Mouse (Mus musculus) liver, embryonic 12.5 days (tissue): ENCODE measurements at regions not wholly inside any gene's neighbourhood (a gene's known extent, or its start where the extent isn't known, plus 50 kb on each side); places are given as distances from the start of the nearest gene placed in this dataset.
A peak's percentile ranks its signal among the peaks of the same experiment; 100 is the strongest.

Experiments
- ATAC-seq: fragments of 200-750 bp; cut with Nextera tagmentation; 2 replicates; pipeline ENCODE4 v1.8.0; 2017; ENCODE audit warnings: moderate number of reproducible peaks, mild to moderate bottlenecking, moderate library complexity
- H3K27ac ChIP-seq: fragments of 300-500 bp; sonication (generic); 2 replicates; pipeline ENCODE4 v1.5.1; 2016; ENCODE audit warnings: mild to moderate bottlenecking
- H3K27me3 ChIP-seq: fragments of 300-500 bp; sonication (generic); replicated peaks from 2 replicates; pipeline ENCODE4 v1.6.1; 2016; ENCODE audit warnings: mild to moderate bottlenecking, moderate library complexity
- H3K36me3 ChIP-seq: fragments of 300-500 bp; sonication (generic); 2 replicates; pipeline ENCODE4 v1.6.1; 2016; ENCODE audit warnings: mild to moderate bottlenecking, moderate library complexity
- H3K4me1 ChIP-seq: fragments of 300-500 bp; sonication (generic); 2 replicates; pipeline ENCODE4 v1.6.1; 2016
- H3K4me2 ChIP-seq: fragments of 300-500 bp; sonication (generic); 2 replicates; pipeline ENCODE4 v1.6.1; 2016; ENCODE audit warnings: mild to moderate bottlenecking, moderate library complexity
- H3K4me3 ChIP-seq: fragments of 300-500 bp; sonication (generic); 2 replicates; pipeline ENCODE4 v1.5.1; 2016; ENCODE audit warnings: mild to moderate bottlenecking, moderate library complexity
- H3K9ac ChIP-seq: fragments of 300-500 bp; sonication (generic); 2 replicates; pipeline ENCODE4 v1.6.1; 2016; ENCODE audit warnings: mild to moderate bottlenecking, moderate library complexity
- H3K9me3 ChIP-seq: fragments of 300-500 bp; sonication (generic); replicated peaks from 2 replicates; pipeline ENCODE4 v1.6.1; 2016; ENCODE audit warnings: mild to moderate bottlenecking, moderate library complexity
- WGBS: fragments of 180-500 bp; shearing (Covaris S2); methylation state at CpG from one replicate; pipeline ENCODE4 v1.1.7; 2016; ENCODE audit not compliant: insufficient replicate concordance; 5-methylcytosine and 5-hydroxymethylcytosine counted together

- 62% methylated on average over 5 of the region's 5 CpGs for WGBS
- Histone ChIP-seq H3K9ac (no peak overlapping the region), H3K4me1 (no peaks in the 10 kb centered on the region), H3K9me3 (no peaks in the 10 kb centered on the region), H3K36me3 (no peaks in the 10 kb centered on the region), H3K4me2 (no peak overlapping the region), H3K27ac (no peak overlapping the region), H3K27me3 (no peaks in the 10 kb centered on the region), H3K4me3 (no peak overlapping the region)
- no peak for ATAC-seq
Observed at GRCm38 (mm10) chr5:47115882-47116281, 867.1 kb upstream of the Slit2 start.

GRCm38 (mm10) chr5:47095703-47096102, 887.2 kb upstream of the Slit2 start:
- no peaks in the 10 kb centered on the region for H3K36me3 ChIP-seq

GRCm38 (mm10) chr5:47052942-47053341, 930.0 kb upstream of the Slit2 start:
- H3K9ac ChIP-seq: no peak overlapping the region
- ATAC-seq: no peak
- no peak overlapping the region for H3K4me3 ChIP-seq
- H3K4me2 ChIP-seq: no peak overlapping the region
- 47% methylated on average over 3 of the region's 3 CpGs for whole genome bisulfite sequencing
- H3K27ac ChIP-seq: no peak overlapping the region
- H3K9me3 ChIP-seq: no peaks in the 10 kb centered on the region
- H3K27me3 ChIP-seq: no peaks in the 10 kb centered on the region
- H3K36me3 ChIP-seq: no peaks in the 10 kb centered on the region
- H3K4me1 ChIP-seq: no peaks in the 10 kb centered on the region

More at GRCm38 (mm10) chr5:47095703-47096102, 887.2 kb upstream of the Slit2 start:
- H3K4me2 ChIP-seq: no peak overlapping the region
- H3K4me1 ChIP-seq: no peaks in the 10 kb centered on the region
- H3K27ac ChIP-seq: no peak overlapping the region
- no peak overlapping the region for H3K9ac ChIP-seq
- no peak for ATAC-seq
- H3K4me3 ChIP-seq: no peak overlapping the region
- no peaks in the 10 kb centered on the region for H3K27me3 ChIP-seq
- H3K9me3 ChIP-seq: no peaks in the 10 kb centered on the region

GRCm38 (mm10) chr5:47036752-47037151, 946.2 kb upstream of the Slit2 start:
- Histone ChIP-seq H3K4me1 (no peaks in the 10 kb centered on the region), H3K4me3 (no peak overlapping the region), H3K27ac (no peak overlapping the region), H3K36me3 (no peaks in the 10 kb centered on the region), H3K4me2 (no peak overlapping the region), H3K9ac (no peak overlapping the region), H3K27me3 (no peaks in the 10 kb centered on the region), H3K9me3 (no peaks in the 10 kb centered on the region)
- 39% methylated on average over 1 of the region's 1 CpGs for WGBS
- ATAC-seq: no peak

GRCm38 (mm10) chr5:47034021-47034420, 948.9 kb upstream of the Slit2 start:
- H3K9ac ChIP-seq: no peak overlapping the region
- no peaks in the 10 kb centered on the region for H3K4me1 ChIP-seq
- no peaks in the 10 kb centered on the region for H3K9me3 ChIP-seq
- 67% methylated on average over 7 of the region's 7 CpGs for WGBS
- H3K27me3 ChIP-seq: no peaks in the 10 kb centered on the region
- H3K4me3 ChIP-seq: no peak overlapping the region
- H3K27ac ChIP-seq: no peak overlapping the region
- no peaks in the 10 kb centered on the region for H3K36me3 ChIP-seq
- no peak for ATAC-seq
- no peak overlapping the region for H3K4me2 ChIP-seq

- Histone ChIP-seq H3K4me3 (no peak overlapping the region), H3K27me3 (no peaks in the 10 kb centered on the region), H3K9me3 (no peaks in the 10 kb centered on the region), H3K4me2 (no peak overlapping the region), H3K4me1 (no peaks in the 10 kb centered on the region), H3K36me3 (no peaks in the 10 kb centered on the region), H3K27ac (no peak overlapping the region), H3K9ac (no peak overlapping the region)
- no peak for ATAC-seq
Observed at GRCm38 (mm10) chr5:47014351-47014750, 968.6 kb upstream of the Slit2 start.

- H3K27me3 ChIP-seq: no peaks in the 10 kb centered on the region
- no peak overlapping the region for H3K27ac ChIP-seq
- no peaks in the 10 kb centered on the region for H3K4me1 ChIP-seq
- H3K4me2 ChIP-seq: no peak overlapping the region
- H3K36me3 ChIP-seq: no peaks in the 10 kb centered on the region
- H3K9ac ChIP-seq: no peak overlapping the region
- no peaks in the 10 kb centered on the region for H3K9me3 ChIP-seq
- H3K4me3 ChIP-seq: no peak overlapping the region
- ATAC-seq: no peak
- 47% methylated on average over 4 of the region's 4 CpGs for WGBS
Observed at GRCm38 (mm10) chr5:46992557-46992956, 990.4 kb upstream of the Slit2 start.

- H3K27me3 ChIP-seq: no peaks in the 10 kb centered on the region
- no peaks in the 10 kb centered on the region for H3K36me3 ChIP-seq
- H3K9me3 ChIP-seq: no peaks in the 10 kb centered on the region
- no peak overlapping the region for H3K4me2 ChIP-seq
- no peaks in the 10 kb centered on the region for H3K4me1 ChIP-seq
- H3K27ac ChIP-seq: no peak overlapping the region
- ATAC-seq: no peak
- WGBS: 86% methylated on average over 2 of the region's 2 CpGs
- no peak overlapping the region for H3K9ac ChIP-seq
- no peak overlapping the region for H3K4me3 ChIP-seq
Observed at GRCm38 (mm10) chr5:46986519-46986918, 996.4 kb upstream of the Slit2 start.

- Histone ChIP-seq H3K4me3 (no peak overlapping the region), H3K9ac (no peak overlapping the region), H3K4me2 (no peak overlapping the region), H3K4me1 (no peaks in the 10 kb centered on the region), H3K27ac (no peak overlapping the region), H3K36me3 (no peaks in the 10 kb centered on the region), H3K9me3 (no peaks in the 10 kb centered on the region), H3K27me3 (no peaks in the 10 kb centered on the region)
- WGBS: 57% methylated on average over 2 of the region's 2 CpGs
- ATAC-seq: no peak
Observed at GRCm38 (mm10) chr5:46980326-46980725, 1002.6 kb upstream of the Slit2 start.

- WGBS: 70% methylated on average over 5 of the region's 5 CpGs
- Histone ChIP-seq H3K4me2 (no peak overlapping the region), H3K9ac (no peak overlapping the region), H3K9me3 (no peaks in the 10 kb centered on the region), H3K4me3 (no peak overlapping the region), H3K36me3 (no peaks in the 10 kb centered on the region), H3K27ac (no peak overlapping the region), H3K4me1 (no peaks in the 10 kb centered on the region), H3K27me3 (no peaks in the 10 kb centered on the region)
- ATAC-seq: no peak
Observed at GRCm38 (mm10) chr5:46968870-46969436, 1014.0 kb upstream of the Slit2 start.

- no peak overlapping the region for H3K27ac ChIP-seq
- H3K4me3 ChIP-seq: no peak overlapping the region
- H3K9ac ChIP-seq: no peak overlapping the region
- H3K4me1 ChIP-seq: no peaks in the 10 kb centered on the region
- no peaks in the 10 kb centered on the region for H3K27me3 ChIP-seq
- H3K36me3 ChIP-seq: no peaks in the 10 kb centered on the region
- H3K4me2 ChIP-seq: no peak overlapping the region
- no peak for ATAC-seq
- WGBS: 69% methylated on average over 2 of the region's 2 CpGs
- H3K9me3 ChIP-seq: no peaks in the 10 kb centered on the region
Observed at GRCm38 (mm10) chr5:46960749-46961148, 1022.2 kb upstream of the Slit2 start.

- no peaks in the 10 kb centered on the region for H3K4me1 ChIP-seq
- H3K9ac ChIP-seq: no peak overlapping the region
- no peak overlapping the region for H3K27ac ChIP-seq
- ATAC-seq: no peak
- WGBS: 71% methylated on average over 7 of the region's 7 CpGs
- H3K9me3 ChIP-seq: no peaks in the 10 kb centered on the region
- no peaks in the 10 kb centered on the region for H3K27me3 ChIP-seq
- no peak overlapping the region for H3K4me2 ChIP-seq
- H3K36me3 ChIP-seq: no peaks in the 10 kb centered on the region
- no peak overlapping the region for H3K4me3 ChIP-seq
Observed at GRCm38 (mm10) chr5:46926324-46926723, 1056.6 kb upstream of the Slit2 start.

GRCm38 (mm10) chr5:46901909-46902308, 1044.5 kb upstream of the Lcorl start:
- Histone ChIP-seq H3K36me3 (no peaks in the 10 kb centered on the region), H3K4me1 (no peaks in the 10 kb centered on the region), H3K9ac (no peak overlapping the region), H3K4me2 (no peak overlapping the region), H3K27ac (no peak overlapping the region), H3K27me3 (no peaks in the 10 kb centered on the region), H3K9me3 (no peaks in the 10 kb centered on the region), H3K4me3 (no peak overlapping the region)
- peak; percentile 59; the same call in 1 of the 2 replicates for ATAC-seq
- WGBS: 72% methylated on average over 2 of the region's 2 CpGs
